Mouse (Mus musculus) kidney, adult 8-10 months (tissue): ENCODE measurements around the gene Rab5c.

Experiments
- DNase-seq, 2 experiments: peaks; one replicate each; pipeline ENCODE4 v3.0.0; 2022

Rab5c gene

GRCm38 (mm10) chr11:100738066-100738604 lies at the start of gene Rab5c:
Gene Rab5c, minus strand, starts transcription at chr11:100738215.
- peak; percentile 99 for DNase-seq

GRCm38 (mm10) chr11:100785774-100786173 lies 47.8 kb upstream of the Rab5c start:
- no peak for DNase-seq

GRCm38 (mm10) chr11:100784286-100784685 lies 46.3 kb upstream of the Rab5c start:
- DNase-seq: no peak

- peak; percentile 90 to 93 for DNase-seq
Observed at GRCm38 (mm10) chr11:100782568-100782967, 44.6 kb upstream of the Rab5c start.

GRCm38 (mm10) chr11:100781763-100782475 lies 43.9 kb upstream of the Rab5c start:
- DNase-seq: no peak

- DNase-seq: no peak
Observed at GRCm38 (mm10) chr11:100780247-100780646, 42.2 kb upstream of the Rab5c start.

- no peak for DNase-seq
Observed at GRCm38 (mm10) chr11:100778069-100778468, 40.1 kb upstream of the Rab5c start.

GRCm38 (mm10) chr11:100775921-100776320 lies 37.9 kb upstream of the Rab5c start:
- no peak for DNase-seq

GRCm38 (mm10) chr11:100774261-100774660 lies 36.2 kb upstream of the Rab5c start:
- no peak for DNase-seq

GRCm38 (mm10) chr11:100770646-100771408 lies 32.8 kb upstream of the Rab5c start, which contains the start of gene Ghdc:
Gene Ghdc, minus strand, starts transcription at chr11:100770957.
- DNase-seq: peak; percentile 87 to 94

GRCm38 (mm10) chr11:100769980-100770379 lies 32.0 kb upstream of the Rab5c start:
- no peak for DNase-seq

- peak; percentile 31 to 62 for DNase-seq
Observed at GRCm38 (mm10) chr11:100767871-100768270, 29.9 kb upstream of the Rab5c start.

- DNase-seq: peak; percentile 73 to 74
Observed at GRCm38 (mm10) chr11:100766726-100767125, 28.7 kb upstream of the Rab5c start.

GRCm38 (mm10) chr11:100762831-100763230 lies 24.8 kb upstream of the Rab5c start, which contains the start of gene Hcrt:
Gene Hcrt, minus strand, starts transcription at chr11:100762931.
- no peak for DNase-seq

- DNase-seq: peak; percentile 75 to 88
Observed at GRCm38 (mm10) chr11:100761547-100762045, 23.6 kb upstream of the Rab5c start.

GRCm38 (mm10) chr11:100759611-100760233 lies 21.7 kb upstream of the Rab5c start, which contains the start of gene Kcnh4:
Gene Kcnh4, minus strand, starts transcription at chr11:100759942.
- no peak for DNase-seq

GRCm38 (mm10) chr11:100758707-100759610 lies 20.9 kb upstream of the Rab5c start:
- DNase-seq: no peak

- DNase-seq: no peak
Observed at GRCm38 (mm10) chr11:100757566-100757965, 19.6 kb upstream of the Rab5c start.

GRCm38 (mm10) chr11:100756476-100756875 lies 18.5 kb upstream of the Rab5c start:
- DNase-seq: no peak

GRCm38 (mm10) chr11:100754693-100755057 lies 16.7 kb upstream of the Rab5c start:
- no peak for DNase-seq

GRCm38 (mm10) chr11:100754021-100754692 lies 16.1 kb upstream of the Rab5c start:
- no peak for DNase-seq
